Mouse (Mus musculus): ENCODE measurements around the gene Ank2. TPM values are rescaled to one million over a fixed set of nuclear protein-coding genes. Genes with fewer than 3 reads are reported as not detected.

Gene Ank2
- polyA plus RNA-seq, 1 experiment from 2014 or later = 32.2 TPM

DNA sequence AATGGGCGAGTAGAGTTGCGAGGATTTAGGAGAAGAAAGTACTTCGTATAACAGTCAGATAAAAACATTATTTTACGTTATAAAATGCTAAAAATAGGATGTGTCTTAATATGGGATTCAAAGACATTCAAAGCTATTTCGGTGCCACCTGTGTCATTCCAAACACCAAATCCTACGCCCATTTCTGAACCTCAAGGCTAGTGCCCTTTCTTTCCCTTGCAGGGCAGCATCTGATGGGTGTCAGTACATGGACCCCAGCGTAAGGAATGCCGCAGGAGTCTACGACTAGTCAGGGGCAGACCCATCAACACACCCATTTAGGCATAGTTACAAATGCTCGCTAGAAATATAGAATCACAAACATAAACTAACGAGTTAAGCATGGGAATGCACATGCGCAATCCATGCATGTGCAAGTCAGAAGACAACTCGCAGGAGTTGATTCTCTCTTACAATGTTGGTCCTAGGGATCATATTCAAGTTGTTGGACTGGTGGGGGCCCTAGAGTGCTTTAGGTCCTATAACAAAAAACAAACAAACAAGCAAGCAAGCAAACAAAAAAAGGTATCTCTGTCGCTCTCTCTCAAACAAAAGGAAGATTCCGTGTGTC is 240.6 kb downstream of the Ank2 start:
- Histone ChIP-seq H3K4me1 (peaks cover 35% of the 10 kb centered on the region), H3K27me3 (replicated peaks; ENCODE audit: low read depth, poor library complexity, severe bottlenecking) (no peaks in the 10 kb centered on the region), H3K36me3 (replicated peaks) (no peaks in the 10 kb centered on the region), H3K27ac (replicated peaks) (peak overlapping the region; percentile 71; the same call in 1 of the 2 replicates), H3K4me3 (peak overlapping the region; percentile 61), H3K9me3 (no peaks in the 10 kb centered on the region)
- WGBS = 31% methylated on average over 15 of the region's 15 CpGs
- DNase-seq (ENCODE audit: low spot score) = peak; percentile 12

- H3K27ac ChIP-seq (replicated peaks) = peak overlapping the region; percentile 89
- peaks cover 35% of the 10 kb centered on the region for H3K4me1 ChIP-seq
- peak overlapping the region; percentile 61 for H3K4me3 ChIP-seq
- DNase-seq (ENCODE audit: low spot score) = peak; percentile 70
- H3K36me3 ChIP-seq (replicated peaks) = no peaks in the 10 kb centered on the region
- no peaks in the 10 kb centered on the region for H3K9me3 ChIP-seq
- H3K27me3 ChIP-seq (replicated peaks; ENCODE audit: low read depth, poor library complexity, severe bottlenecking) = no peaks in the 10 kb centered on the region
- 0% methylated on average over 18 of the region's 18 CpGs for WGBS
Observed at GRCm38 (mm10) chr3:127257969-127258368, 241.2 kb downstream of the Ank2 start.

DNA sequence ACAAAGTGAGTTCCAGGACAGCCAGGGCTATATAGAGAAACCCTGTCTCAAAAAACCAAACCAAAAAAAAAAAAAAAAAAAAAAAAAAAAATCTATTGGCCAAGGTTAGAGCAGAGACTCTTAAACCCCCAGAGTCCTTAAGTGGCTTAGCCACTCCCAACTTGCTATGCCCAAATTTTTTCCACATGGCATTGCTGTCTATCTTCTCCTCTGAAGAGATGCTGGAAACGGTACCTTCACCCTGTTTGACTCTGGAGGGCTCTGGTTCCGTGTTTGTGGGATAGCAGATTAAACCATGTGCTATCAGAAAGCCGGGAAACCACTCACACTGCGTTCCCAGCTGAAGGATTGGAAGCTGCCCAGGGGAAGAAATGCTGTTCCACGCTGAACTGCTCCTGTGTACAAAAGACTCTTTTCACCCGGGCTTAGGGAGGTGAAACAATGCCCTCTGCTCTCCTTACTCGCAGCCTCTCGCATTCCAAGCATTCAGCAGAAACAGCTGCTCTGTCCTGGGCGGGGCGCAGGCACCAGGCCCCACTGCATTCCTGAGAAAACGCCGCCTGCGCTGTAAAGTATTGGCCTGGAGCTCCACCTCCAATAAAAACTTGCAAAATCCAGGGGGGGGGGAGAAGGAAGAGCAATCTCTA is 241.7 kb downstream of the Ank2 start:
- peak overlapping the region; percentile 89 for H3K27ac ChIP-seq (replicated peaks)
- under 1% methylated on average over 13 of the region's 13 CpGs for WGBS
- peak; percentile 92 for DNase-seq (ENCODE audit: low spot score)

GRCm38 (mm10) chr3:127256681-127257080 is 242.5 kb downstream of the Ank2 start:
- H3K9me3 ChIP-seq = no peaks in the 10 kb centered on the region
- peaks cover 35% of the 10 kb centered on the region for H3K4me1 ChIP-seq
- H3K27me3 ChIP-seq (replicated peaks; ENCODE audit: low read depth, poor library complexity, severe bottlenecking) = no peaks in the 10 kb centered on the region
- no peak for DNase-seq (ENCODE audit: low spot score)
- H3K36me3 ChIP-seq (replicated peaks) = no peaks in the 10 kb centered on the region
- H3K4me3 ChIP-seq = no peak overlapping the region
- H3K27ac ChIP-seq (replicated peaks) = peak overlapping the region; percentile 89
- 54% methylated on average over 2 of the region's 2 CpGs for WGBS

More for the DNA sequence above, 241.7 kb downstream of the Ank2 start:
- Histone ChIP-seq H3K4me3 (peak overlapping the region; percentile 61), H3K4me1 (peaks cover 35% of the 10 kb centered on the region), H3K27me3 (replicated peaks; ENCODE audit: low read depth, poor library complexity, severe bottlenecking) (no peaks in the 10 kb centered on the region), H3K9me3 (no peaks in the 10 kb centered on the region), H3K36me3 (replicated peaks) (no peaks in the 10 kb centered on the region)

DNA sequence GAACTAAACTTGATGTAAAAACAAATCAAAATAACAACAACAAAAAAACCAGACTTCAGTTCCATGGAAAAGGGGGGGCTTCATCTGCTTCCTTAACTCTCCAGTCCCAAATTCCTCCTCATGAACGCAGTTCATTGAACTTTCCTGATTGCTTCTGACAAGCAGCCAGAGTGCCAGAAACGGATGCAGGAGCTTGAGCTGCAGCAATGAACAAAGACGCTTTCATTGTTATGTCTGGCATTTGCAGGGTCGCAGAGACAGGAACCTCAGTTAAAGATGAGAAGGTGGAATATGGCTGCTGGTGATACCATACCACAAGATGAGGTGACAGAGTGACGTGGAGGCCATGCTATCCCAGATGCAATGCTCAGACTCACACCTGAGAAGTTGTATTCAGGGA is 248.2 kb downstream of the Ank2 start:
- WGBS = 51% methylated on average over 5 of the region's 5 CpGs
- DNase-seq (ENCODE audit: low spot score) = no peak
- H3K36me3 ChIP-seq (replicated peaks) = no peaks in the 10 kb centered on the region
- peaks cover 27% of the 10 kb centered on the region for H3K4me1 ChIP-seq
- no peak overlapping the region for H3K27ac ChIP-seq (replicated peaks)
- H3K27me3 ChIP-seq (replicated peaks; ENCODE audit: low read depth, poor library complexity, severe bottlenecking) = no peaks in the 10 kb centered on the region
- no peaks in the 10 kb centered on the region for H3K9me3 ChIP-seq
- H3K4me3 ChIP-seq = no peak overlapping the region

DNA sequence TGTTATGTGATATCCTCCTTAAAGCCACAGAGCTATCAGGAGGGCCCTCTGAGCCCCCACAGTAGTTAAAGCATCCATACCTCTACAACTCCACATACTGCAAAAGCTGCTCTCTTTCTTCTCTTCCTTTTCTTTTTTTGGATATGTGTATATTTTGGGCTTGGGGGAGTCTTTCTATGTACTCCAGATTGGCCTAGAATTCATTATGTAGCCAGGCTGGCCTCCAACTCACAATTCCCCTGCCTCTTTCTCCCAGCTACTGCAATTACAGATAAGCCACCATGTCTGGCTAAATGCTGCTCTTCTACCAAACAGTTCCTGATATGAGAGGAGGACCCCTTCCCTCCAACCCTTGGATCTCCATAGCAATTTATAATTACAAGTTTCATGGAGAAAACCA is 250.5 kb downstream of the Ank2 start:
- H3K4me3 ChIP-seq = no peak overlapping the region
- no peaks in the 10 kb centered on the region for H3K36me3 ChIP-seq (replicated peaks)
- H3K4me1 ChIP-seq = peaks cover 35% of the 10 kb centered on the region
- no peaks in the 10 kb centered on the region for H3K9me3 ChIP-seq
- DNase-seq (ENCODE audit: low spot score) = no peak
- no peaks in the 10 kb centered on the region for H3K27me3 ChIP-seq (replicated peaks; ENCODE audit: low read depth, poor library complexity, severe bottlenecking)
- H3K27ac ChIP-seq (replicated peaks) = no peak overlapping the region

DNA sequence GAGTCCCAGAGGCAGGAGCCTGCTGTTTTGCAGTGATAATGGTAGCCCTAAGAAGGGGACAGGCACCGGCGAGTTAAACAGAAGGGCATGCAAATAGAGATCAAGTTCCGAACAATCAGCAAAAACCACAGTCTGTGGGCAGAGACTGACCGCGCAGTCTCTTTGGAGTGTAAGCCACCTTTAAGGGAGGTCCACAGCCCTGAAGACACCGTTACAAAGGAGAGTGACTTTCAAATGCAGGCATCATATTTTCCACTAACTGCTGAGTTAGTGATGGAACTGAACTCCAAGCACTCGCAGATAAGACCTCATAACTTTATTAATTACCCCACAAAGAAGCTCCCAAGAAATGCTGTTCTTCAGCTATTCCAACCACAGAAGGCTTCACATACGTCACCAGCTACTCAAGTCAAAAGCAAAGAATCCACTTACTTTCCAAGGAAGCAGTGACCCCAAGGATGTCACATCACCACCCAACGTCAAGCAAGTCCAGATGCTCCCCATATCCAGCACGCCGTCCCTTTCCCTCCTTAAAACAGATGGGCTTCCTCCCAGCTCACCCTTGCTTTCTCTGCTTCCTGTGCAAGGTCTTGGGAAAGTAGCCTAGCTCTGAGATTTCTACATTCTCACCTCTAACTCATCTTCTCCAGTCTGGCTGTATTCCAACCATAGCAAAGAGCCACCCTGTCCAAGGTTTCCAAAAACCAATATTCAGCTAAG is 252.0 kb downstream of the Ank2 start:
- H3K27me3 ChIP-seq (replicated peaks; ENCODE audit: low read depth, poor library complexity, severe bottlenecking) = no peaks in the 10 kb centered on the region
- H3K36me3 ChIP-seq (replicated peaks) = no peaks in the 10 kb centered on the region
- no peaks in the 10 kb centered on the region for H3K9me3 ChIP-seq
- H3K4me1 ChIP-seq = peaks cover 43% of the 10 kb centered on the region
- H3K4me3 ChIP-seq = no peak overlapping the region
- 69% methylated on average over 11 of the region's 11 CpGs for WGBS
- DNase-seq (ENCODE audit: low spot score) = no peak
- no peak overlapping the region for H3K27ac ChIP-seq (replicated peaks)

GRCm38 (mm10) chr3:127243928-127244642 is 255.1 kb downstream of the Ank2 start:
- WGBS = 35% methylated on average over 10 of the region's 10 CpGs
- H3K27me3 ChIP-seq (replicated peaks; ENCODE audit: low read depth, poor library complexity, severe bottlenecking) = no peaks in the 10 kb centered on the region
- no peaks in the 10 kb centered on the region for H3K9me3 ChIP-seq
- H3K36me3 ChIP-seq (replicated peaks) = no peaks in the 10 kb centered on the region
- H3K27ac ChIP-seq (replicated peaks) = peak overlapping the region; percentile 37; the same call in 1 of the 2 replicates
- DNase-seq (ENCODE audit: low spot score) = peak; percentile 11
- no peak overlapping the region for H3K4me3 ChIP-seq
- H3K4me1 ChIP-seq = peaks cover 37% of the 10 kb centered on the region

- Histone ChIP-seq H3K4me3 (no peak overlapping the region), H3K9me3 (no peaks in the 10 kb centered on the region), H3K4me1 (peaks cover 26% of the 10 kb centered on the region), H3K27ac (replicated peaks) (no peak overlapping the region), H3K36me3 (replicated peaks) (no peaks in the 10 kb centered on the region), H3K27me3 (replicated peaks; ENCODE audit: low read depth, poor library complexity, severe bottlenecking) (no peaks in the 10 kb centered on the region)
- WGBS = 82% methylated on average over 11 of the region's 11 CpGs
- no peak for DNase-seq (ENCODE audit: low spot score)
Observed at GRCm38 (mm10) chr3:127242234-127242810, 256.8 kb downstream of the Ank2 start.

GRCm38 (mm10) chr3:127235271-127235670 is 263.9 kb downstream of the Ank2 start:
- 83% methylated on average over 5 of the region's 5 CpGs for WGBS
- Histone ChIP-seq H3K36me3 (replicated peaks) (no peaks in the 10 kb centered on the region), H3K27ac (replicated peaks) (no peak overlapping the region), H3K9me3 (no peaks in the 10 kb centered on the region), H3K27me3 (replicated peaks; ENCODE audit: low read depth, poor library complexity, severe bottlenecking) (no peaks in the 10 kb centered on the region), H3K4me1 (0 out of 2 replicates have a peak, but pooled peaks cover 7% of the 10 kb centered on the region), H3K4me3 (no peak overlapping the region)
- no peak for DNase-seq (ENCODE audit: low spot score)

DNA sequence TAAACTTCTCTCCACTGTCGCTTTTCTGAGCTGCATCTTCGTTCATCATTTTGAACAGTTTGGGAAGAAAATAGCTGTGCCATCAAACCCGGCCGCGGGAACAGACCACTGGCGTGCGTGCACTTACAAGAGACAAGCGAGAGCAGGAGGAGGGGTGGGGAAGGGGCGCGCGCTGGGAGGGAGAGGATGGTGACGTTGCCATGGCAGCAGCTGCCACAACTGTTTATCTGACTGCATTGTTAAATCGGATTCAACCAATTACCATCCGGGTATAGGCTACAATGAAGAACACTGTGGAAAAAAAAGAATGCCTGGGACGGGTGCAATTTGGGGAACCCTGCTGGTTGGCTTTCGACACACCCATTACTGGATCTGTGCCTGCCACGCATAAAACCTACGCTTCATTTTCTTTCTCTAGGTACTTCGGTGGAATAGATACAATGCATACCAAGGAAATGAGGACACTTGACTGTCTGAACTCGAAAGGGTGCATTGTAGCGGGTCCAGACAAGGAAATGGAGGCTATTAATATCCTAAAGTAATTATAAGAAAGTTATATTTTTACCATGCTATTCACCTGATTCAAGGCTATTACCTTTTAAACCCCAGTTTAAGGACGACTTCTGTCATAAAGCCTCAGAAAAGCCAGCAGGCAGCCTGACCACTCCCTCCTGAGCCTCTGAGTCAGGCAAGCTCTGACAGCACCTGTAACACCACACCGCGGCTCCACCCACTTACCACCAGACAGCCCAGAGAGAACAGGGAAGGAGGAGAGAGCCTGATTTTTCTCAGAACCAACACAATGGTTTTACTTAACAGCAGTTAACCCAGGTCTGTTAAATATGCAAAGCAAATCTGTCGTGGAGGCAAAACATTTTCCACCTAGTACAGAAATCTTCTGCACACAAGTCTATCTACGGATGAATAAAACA is 273.1 kb downstream of the Ank2 start:
- peak; percentile 79 for DNase-seq (ENCODE audit: low spot score)
- Histone ChIP-seq H3K4me3 (peak overlapping the region; percentile 50), H3K4me1 (peaks cover 18% of the 10 kb centered on the region), H3K27ac (replicated peaks) (peak overlapping the region; percentile 69; the same call in 1 of the 2 replicates), H3K9me3 (no peaks in the 10 kb centered on the region), H3K27me3 (replicated peaks; ENCODE audit: low read depth, poor library complexity, severe bottlenecking) (0 out of 2 replicates have a peak, but pooled peaks cover 5% of the 10 kb centered on the region), H3K36me3 (replicated peaks) (no peaks in the 10 kb centered on the region)
- WGBS = 6% methylated on average over 26 of the region's 26 CpGs
